8 mouse cellular contexts compared by ENCODE assay signal in genomic region chr19:41829381-41830105, GRCm38 (mm10). TPM values are rescaled to one million over a fixed set of nuclear protein-coding genes. Genes with fewer than 3 reads are reported as not detected.
DNase-seq lines count a peak whose midpoint lies in the region; ATAC-seq and TF ChIP-seq lines count a peak whose summit lies in the region.

Frat1 (plus strand) TSS chr19:41829970.

- H3K27me3 ChIP-seq in E14TG2a.4 (ENCODE audit: insufficient read depth, low read length) = peaks cover 37% of the 10 kb centered on the region
- 0 out of 2 replicates have a peak, but pooled peaks cover 5% of the 10 kb centered on the region for H3K27me3 ChIP-seq in forebrain, embryonic 13.5 days
- H3K27me3 ChIP-seq in neural tube, embryonic 15.5 days (replicated peaks) = no peaks in the 10 kb centered on the region

- peak within 1 kb of the TSS; percentile 89 for H3K27ac ChIP-seq in forebrain, embryonic 13.5 days
- peak within 1 kb of the TSS; percentile 95 for H3K27ac ChIP-seq in neural tube, embryonic 15.5 days (replicated peaks)

- H3K4me2 ChIP-seq in forebrain, embryonic 13.5 days = peak within 1 kb of the TSS; percentile 86
- peak within 1 kb of the TSS; percentile 90 for H3K4me2 ChIP-seq in neural tube, embryonic 15.5 days

- 1% methylated on average over 35 of the region's 39 CpGs for WGBS in forebrain, embryonic 13.5 days
- under 1% methylated on average over 36 of the region's 39 CpGs for WGBS in neural tube, embryonic 15.5 days

- H3K9me3 ChIP-seq in E14TG2a.4 (ENCODE audit: low read length) = no peaks in the 10 kb centered on the region
- no peaks in the 10 kb centered on the region for H3K9me3 ChIP-seq in forebrain, embryonic 13.5 days (replicated peaks)
- no peaks in the 10 kb centered on the region for H3K9me3 ChIP-seq in neural tube, embryonic 15.5 days (replicated peaks)

- H3K4me3 ChIP-seq in E14TG2a.4 (replicated peaks; ENCODE audit: low read length) = peak within 1 kb of the TSS; percentile 89
- H3K4me3 ChIP-seq in forebrain, embryonic 13.5 days = peak within 1 kb of the TSS; percentile 83
- peak within 1 kb of the TSS; percentile 80 for H3K4me3 ChIP-seq in neural tube, embryonic 15.5 days (replicated peaks)

- peaks cover 31% of the 10 kb centered on the region for H3K4me1 ChIP-seq in E14TG2a.4 (replicated peaks; ENCODE audit: low read depth, low read length)
- peaks cover 32% of the 10 kb centered on the region for H3K4me1 ChIP-seq in forebrain, embryonic 13.5 days
- H3K4me1 ChIP-seq in neural tube, embryonic 15.5 days = peaks cover 31% of the 10 kb centered on the region

- no peaks in the 10 kb centered on the region for H3K36me3 ChIP-seq in E14TG2a.4 (ENCODE audit: insufficient read depth, low read length)
- no peaks in the 10 kb centered on the region for H3K36me3 ChIP-seq in forebrain, embryonic 13.5 days (ENCODE audit: poor library complexity, severe bottlenecking)
- H3K36me3 ChIP-seq in neural tube, embryonic 15.5 days = no peaks in the 10 kb centered on the region

- no peak for TF ChIP-seq CTCF in E14TG2a.4 (conservative IDR thresholded peaks at IDR 0.05; ENCODE audit: low read length)

- H3K9ac ChIP-seq in forebrain, embryonic 13.5 days = peak within 1 kb of the TSS; percentile 89
- H3K9ac ChIP-seq in neural tube, embryonic 15.5 days (replicated peaks) = peak within 1 kb of the TSS; percentile 76

- intact Hi-C loops in heart, postnatal 10 days (cut with DNase I) = loop anchor here (2.0 kb wide), 2 partner anchors 17 to 27 kb away; partner anchors contain the start of gene Arhgap19

- ATAC-seq in forebrain, embryonic 13.5 days = peak; percentile 95
- ATAC-seq in neural tube, embryonic 15.5 days (ENCODE audit: low FRiP score) = peak; percentile 97

- peak; percentile 87 for DNase-seq in c-Kit-positive CD71-positive TER-119-positive erythroid progenitor cells, embryonic 14.5 days (ENCODE audit: low spot score)
- DNase-seq in heart, postnatal 10 days = peak; percentile 92 to 93
- DNase-seq in layer of hippocampus, adult 11-12 months (ENCODE audit: low spot score) = peak; percentile 93
- DNase-seq in lung, adult 18-20 months = peak; percentile 86 to 88
- peak; percentile 84 for DNase-seq in testis, postnatal 14 days (ENCODE audit: low spot score)

RNA-seq across cellular contexts. Expression of gene Frat1, which starts in this region (rescaled TPM):
- polyA plus RNA-seq in forebrain, embryonic 13.5 days (2015; fragmentation: Nextera tagmentation; extraction: Ambion mirVana) = 25.7 and 27.3 TPM in 2 replicates
- total RNA-seq in heart, postnatal 10 days (2021) = 1 to 10 TPM; 2.2 to 3.8 TPM
- 20.1 and 22.7 TPM in 2 replicates for polyA plus RNA-seq in neural tube, embryonic 15.5 days (2015; fragmentation: Nextera tagmentation; extraction: Ambion mirVana)

Comparison
In these comparisons a context has a peak if more than half of its experiments do, and no peak if none do; other contexts are left out.
1. Peak in every context shown above with its lines: DNase-seq, ATAC-seq, H3K4me3 ChIP-seq and H3K27ac ChIP-seq.